Mouse (Mus musculus) frontal cortex, postnatal 36 days (tissue): ENCODE measurements at regions not wholly inside any gene's neighbourhood (a gene's known extent, or its start where the extent isn't known, plus 50 kb on each side); places are given as distances from the start of the nearest gene placed in this dataset.

ENCODE experiments used
- DNase-seq, 2 experiments: peaks; one replicate each; pipeline ENCODE4 v3.0.0; 2022; ENCODE audit warnings: low spot score in 2 of 2

- no peak for DNase-seq
Measured at GRCm38 (mm10) chr8:77774551-77775335, 50.5 kb upstream of the Ednra start.

GRCm38 (mm10) chr8:77775526-77775925 lies 51.3 kb upstream of the Ednra start:
- no peak for DNase-seq

- no peak for DNase-seq
Measured at GRCm38 (mm10) chr8:77777597-77777996, 53.3 kb upstream of the Ednra start.

GRCm38 (mm10) chr8:77785676-77786255 lies 61.5 kb upstream of the Ednra start:
- DNase-seq: no peak

- no peak for DNase-seq
Measured at GRCm38 (mm10) chr8:77794911-77795310, 70.6 kb upstream of the Ednra start.

- no peak for DNase-seq
Measured at GRCm38 (mm10) chr8:77803147-77803903, 79.1 kb upstream of the Ednra start.

GRCm38 (mm10) chr8:77804536-77804935 lies 80.3 kb upstream of the Ednra start:
- no peak for DNase-seq

- DNase-seq: no peak
Measured at GRCm38 (mm10) chr8:77804956-77805355, 80.7 kb upstream of the Ednra start.

GRCm38 (mm10) chr8:77805657-77806056 lies 81.4 kb upstream of the Ednra start:
- DNase-seq: no peak

- no peak for DNase-seq
Measured at GRCm38 (mm10) chr8:77814796-77815647, 90.8 kb upstream of the Ednra start.

- no peak for DNase-seq
Measured at GRCm38 (mm10) chr8:77815648-77815971, 91.3 kb upstream of the Ednra start.

- DNase-seq: no peak
Measured at GRCm38 (mm10) chr8:77816217-77816616, 92.0 kb upstream of the Ednra start.

- DNase-seq: no peak
Measured at GRCm38 (mm10) chr8:77825786-77826185, 101.5 kb upstream of the Ednra start.

GRCm38 (mm10) chr8:77826255-77826654 lies 102.0 kb upstream of the Ednra start:
- no peak for DNase-seq

GRCm38 (mm10) chr8:77828079-77828478 lies 103.8 kb upstream of the Ednra start:
- no peak for DNase-seq

- no peak for DNase-seq
Measured at GRCm38 (mm10) chr8:77829126-77829748, 105.0 kb upstream of the Ednra start.

GRCm38 (mm10) chr8:77829764-77830163 lies 105.5 kb upstream of the Ednra start:
- no peak for DNase-seq

GRCm38 (mm10) chr8:77834283-77834682 lies 110.0 kb upstream of the Ednra start:
- no peak for DNase-seq

GRCm38 (mm10) chr8:77836902-77837489 lies 112.7 kb upstream of the Ednra start:
- no peak for DNase-seq

GRCm38 (mm10) chr8:77842392-77843139 lies 118.3 kb upstream of the Ednra start:
- no peak for DNase-seq
